Mouse (Mus musculus): ENCODE results near the gene Gucd1. TPM values are rescaled to one million over a fixed set of nuclear protein-coding genes. Genes with fewer than 3 reads are reported as not detected.
"Not testable (repeated sequence)": the region's sequence is repeated elsewhere in the genome, so short reads cannot be mapped to it uniquely, and the experiment has no call there.

The Gucd1 gene
- polyA plus RNA-seq, 1 experiment from 2014 or later, result 25.0 TPM

DNA sequence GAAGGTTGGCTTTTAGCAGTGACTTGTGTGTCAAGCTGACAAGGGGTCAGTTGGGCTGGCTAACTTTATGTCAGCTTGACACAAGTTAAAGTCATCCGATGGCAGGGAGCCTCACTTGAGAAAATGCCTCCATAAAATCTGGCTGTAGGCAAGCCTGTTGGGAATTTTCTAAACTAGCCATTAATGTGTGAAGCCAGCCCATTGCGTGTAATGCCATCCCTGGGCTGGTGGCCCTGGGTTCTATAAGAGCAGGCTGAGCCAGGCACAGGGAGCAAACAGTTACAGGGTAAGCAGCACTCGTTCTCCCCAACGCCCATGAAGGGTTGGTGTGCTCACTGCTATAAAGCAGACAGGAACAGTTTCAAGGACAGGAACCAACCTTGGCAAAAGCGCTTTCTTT is 35.5 kb downstream of the Gucd1 start:
- no peaks in the 10 kb centered on the region for H3K36me3 ChIP-seq
- 88% methylated on average over 5 of the region's 5 CpGs for WGBS
- no peaks in the 10 kb centered on the region for H3K9me3 ChIP-seq
- H3K4me1 ChIP-seq, result no peaks in the 10 kb centered on the region
- H3K27me3 ChIP-seq (replicated peaks), result no peaks in the 10 kb centered on the region
- H3K27ac ChIP-seq, result no peak overlapping the region
- H3K4me3 ChIP-seq, result no peak overlapping the region
- no peak overlapping the region for H3K9ac ChIP-seq
- no peak for ATAC-seq (ENCODE audit: low FRiP score, low read depth)
- H3K4me2 ChIP-seq (replicated peaks), result no peak overlapping the region

DNA sequence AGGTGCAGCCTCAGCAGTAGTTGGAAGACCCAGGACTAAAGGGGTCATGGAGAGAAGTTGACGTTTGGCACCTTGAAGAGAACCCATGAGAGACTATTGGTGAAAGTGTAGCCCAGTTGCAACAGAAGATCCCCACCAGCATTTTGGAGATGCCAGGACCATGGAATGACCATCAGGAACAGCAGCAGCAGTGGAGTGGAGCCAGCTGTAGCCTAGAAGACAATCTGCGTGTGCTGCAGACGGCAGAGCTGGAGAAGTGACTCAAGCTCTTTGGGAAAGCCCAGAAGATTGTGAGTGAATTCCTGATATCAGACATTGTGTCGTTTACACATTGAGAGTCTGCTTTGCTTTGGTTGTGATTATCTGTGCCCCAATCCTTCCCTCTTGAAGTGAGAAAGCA is 36.1 kb downstream of the Gucd1 start:
- Histone ChIP-seq H3K27me3 (replicated peaks) (no peaks in the 10 kb centered on the region), H3K4me2 (replicated peaks) (no peak overlapping the region), H3K9ac (no peak overlapping the region), H3K4me3 (no peak overlapping the region), H3K27ac (no peak overlapping the region), H3K36me3 (no peaks in the 10 kb centered on the region), H3K9me3 (no peaks in the 10 kb centered on the region), H3K4me1 (no peaks in the 10 kb centered on the region)
- WGBS, result 85% methylated on average over 4 of the region's 4 CpGs
- ATAC-seq (ENCODE audit: low FRiP score, low read depth), result no peak

DNA sequence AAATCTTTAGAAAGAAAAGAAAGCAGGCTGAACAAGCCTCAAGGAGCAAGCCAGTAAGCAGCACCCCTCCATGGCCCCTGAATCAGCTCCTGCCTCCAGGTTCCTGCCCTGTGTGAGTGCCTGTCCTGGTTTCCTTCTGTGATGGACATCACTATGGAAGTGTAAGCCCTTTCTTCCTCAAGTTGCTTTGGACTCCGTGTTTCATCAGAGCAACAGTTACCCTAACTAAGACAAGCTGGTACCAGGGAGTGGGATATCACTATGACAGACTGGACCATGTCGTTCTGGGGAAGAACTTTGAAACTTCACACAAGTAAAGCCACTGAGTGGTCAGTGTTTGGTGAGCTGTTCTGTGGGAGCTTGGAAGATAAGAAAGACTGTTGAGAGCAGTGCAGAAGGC is 37.8 kb downstream of the Gucd1 start:
- WGBS, result 88% methylated on average over 2 of the region's 2 CpGs
- H3K27ac ChIP-seq, result no peak overlapping the region
- no peaks in the 10 kb centered on the region for H3K27me3 ChIP-seq (replicated peaks)
- H3K9ac ChIP-seq, result no peak overlapping the region
- no peaks in the 10 kb centered on the region for H3K9me3 ChIP-seq
- no peak for ATAC-seq (ENCODE audit: low FRiP score, low read depth)
- H3K4me3 ChIP-seq, result no peak overlapping the region
- no peak overlapping the region for H3K4me2 ChIP-seq (replicated peaks)
- H3K36me3 ChIP-seq, result no peaks in the 10 kb centered on the region
- no peaks in the 10 kb centered on the region for H3K4me1 ChIP-seq

DNA sequence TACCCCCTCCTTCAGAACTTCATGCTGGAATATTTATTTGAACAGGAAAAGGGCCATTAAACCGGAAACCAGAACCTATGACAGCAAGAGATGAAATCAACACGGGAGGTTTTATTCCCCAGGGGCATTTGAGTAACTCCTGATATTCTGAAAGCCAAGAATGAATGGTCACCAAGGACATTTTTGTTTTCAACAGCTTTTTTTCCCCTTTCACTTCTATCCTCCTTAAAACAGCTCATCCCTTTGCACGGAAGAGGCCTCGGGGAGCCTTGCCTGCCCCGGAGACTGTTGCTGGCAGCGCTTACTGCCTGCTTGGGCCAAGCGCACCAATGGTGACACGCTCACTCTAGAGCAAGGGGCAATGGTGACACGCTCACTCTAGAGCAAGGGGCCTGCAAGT is 40.7 kb downstream of the Gucd1 start:
- WGBS, result 76% methylated on average over 9 of the region's 9 CpGs
- no peaks in the 10 kb centered on the region for H3K4me1 ChIP-seq
- no peak overlapping the region for H3K9ac ChIP-seq
- H3K4me2 ChIP-seq (replicated peaks), result no peak overlapping the region
- H3K4me3 ChIP-seq, result no peak overlapping the region
- H3K27ac ChIP-seq, result no peak overlapping the region
- no peaks in the 10 kb centered on the region for H3K27me3 ChIP-seq (replicated peaks)
- ATAC-seq (ENCODE audit: low FRiP score, low read depth), result no peak
- H3K9me3 ChIP-seq, result no peaks in the 10 kb centered on the region
- H3K36me3 ChIP-seq, result no peaks in the 10 kb centered on the region

DNA sequence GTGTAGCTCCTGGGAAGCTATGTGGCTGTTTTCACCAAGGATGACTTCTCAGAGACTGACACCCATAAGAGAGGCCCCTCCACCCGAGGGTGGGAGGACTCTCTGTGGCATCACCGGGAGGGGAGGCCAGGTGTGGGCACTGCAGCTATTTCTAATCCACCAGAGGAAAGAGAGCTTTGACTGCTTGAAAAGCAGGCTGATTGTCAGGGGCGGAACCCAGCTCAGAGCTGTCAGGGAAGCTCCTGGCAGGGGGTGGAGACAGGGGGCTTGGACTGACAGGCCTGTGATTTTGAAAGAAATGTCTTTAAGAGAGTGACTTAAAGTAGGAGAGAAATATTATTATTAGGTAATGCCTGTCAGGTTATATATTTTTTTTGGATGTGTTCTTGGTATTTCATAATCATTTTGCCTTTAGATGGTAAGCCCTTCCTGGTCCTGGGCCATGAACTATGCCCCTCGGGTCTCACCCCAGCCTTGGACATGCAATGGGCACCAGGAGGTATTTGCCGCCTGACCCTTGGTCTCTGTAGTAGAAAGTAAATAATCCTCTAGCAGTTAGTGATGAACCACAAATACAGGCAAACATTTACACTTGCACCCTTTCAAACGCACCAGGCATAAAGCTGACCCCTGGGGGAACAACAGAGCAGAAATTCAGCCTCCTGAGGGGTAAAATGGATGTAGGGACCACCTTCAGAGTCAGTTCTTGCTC is 42.5 kb downstream of the Gucd1 start:
- not testable (repeated sequence) for H3K9ac ChIP-seq; H3K4me3 ChIP-seq; H3K36me3 ChIP-seq; H3K9me3 ChIP-seq; H3K27me3 ChIP-seq (replicated peaks); H3K4me1 ChIP-seq; ATAC-seq (ENCODE audit: low FRiP score, low read depth); H3K27ac ChIP-seq; H3K4me2 ChIP-seq (replicated peaks)
- WGBS, result 42% methylated on average over 5 of the region's 6 CpGs

DNA sequence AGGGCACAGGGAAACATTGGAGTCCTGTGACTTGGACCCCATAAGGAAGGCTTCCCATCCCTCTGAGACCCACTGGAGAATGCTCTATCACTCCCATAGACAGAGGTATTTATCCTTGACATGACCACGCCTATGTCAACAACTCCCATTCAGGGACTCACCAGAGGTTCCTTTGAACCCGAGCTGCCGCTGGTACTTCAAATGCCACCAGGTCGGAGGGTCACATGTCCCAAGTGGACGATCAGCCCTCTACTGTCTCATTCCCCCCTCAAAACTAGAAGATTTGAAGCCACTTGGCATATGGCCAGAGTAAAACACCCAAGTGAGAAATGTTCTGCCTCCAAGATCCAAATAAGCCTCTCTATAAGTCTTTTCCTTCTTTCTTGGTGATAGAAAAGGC is 43.2 kb downstream of the Gucd1 start:
- Histone ChIP-seq H3K4me2 (replicated peaks) (no peak overlapping the region), H3K4me3 (no peak overlapping the region), H3K27me3 (replicated peaks) (no peaks in the 10 kb centered on the region), H3K4me1 (no peaks in the 10 kb centered on the region), H3K36me3 (no peaks in the 10 kb centered on the region), H3K9ac (no peak overlapping the region), H3K27ac (no peak overlapping the region), H3K9me3 (no peaks in the 10 kb centered on the region)
- ATAC-seq (ENCODE audit: low FRiP score, low read depth), result no peak
- WGBS, result 35% methylated on average over 5 of the region's 5 CpGs

DNA sequence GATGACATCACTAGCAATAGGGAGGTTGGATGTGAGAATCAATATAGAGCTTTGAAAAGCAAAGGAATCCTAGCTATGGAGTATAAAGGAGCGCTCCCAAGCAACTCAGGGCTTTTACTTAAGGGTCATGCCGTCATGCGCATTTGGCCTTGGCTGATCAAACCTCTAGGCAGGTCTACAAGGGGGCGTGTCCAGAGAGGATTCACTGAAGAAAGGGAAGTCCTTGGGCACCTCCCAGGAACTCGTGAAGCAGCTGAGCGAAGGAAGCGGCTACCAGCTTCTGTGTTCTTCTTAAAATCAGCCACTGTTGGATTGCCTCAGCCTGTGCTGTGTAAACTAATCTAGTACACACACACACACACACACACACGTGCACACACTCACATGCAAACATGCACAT is 44.4 kb downstream of the Gucd1 start:
- H3K9ac ChIP-seq, result no peak overlapping the region
- no peak overlapping the region for H3K4me2 ChIP-seq (replicated peaks)
- H3K4me3 ChIP-seq, result no peak overlapping the region
- no peak for ATAC-seq (ENCODE audit: low FRiP score, low read depth)
- no peak overlapping the region for H3K27ac ChIP-seq
- 83% methylated on average over 8 of the region's 8 CpGs for WGBS
- no peaks in the 10 kb centered on the region for H3K9me3 ChIP-seq
- no peaks in the 10 kb centered on the region for H3K27me3 ChIP-seq (replicated peaks)
- no peaks in the 10 kb centered on the region for H3K4me1 ChIP-seq
- H3K36me3 ChIP-seq, result no peaks in the 10 kb centered on the region

DNA sequence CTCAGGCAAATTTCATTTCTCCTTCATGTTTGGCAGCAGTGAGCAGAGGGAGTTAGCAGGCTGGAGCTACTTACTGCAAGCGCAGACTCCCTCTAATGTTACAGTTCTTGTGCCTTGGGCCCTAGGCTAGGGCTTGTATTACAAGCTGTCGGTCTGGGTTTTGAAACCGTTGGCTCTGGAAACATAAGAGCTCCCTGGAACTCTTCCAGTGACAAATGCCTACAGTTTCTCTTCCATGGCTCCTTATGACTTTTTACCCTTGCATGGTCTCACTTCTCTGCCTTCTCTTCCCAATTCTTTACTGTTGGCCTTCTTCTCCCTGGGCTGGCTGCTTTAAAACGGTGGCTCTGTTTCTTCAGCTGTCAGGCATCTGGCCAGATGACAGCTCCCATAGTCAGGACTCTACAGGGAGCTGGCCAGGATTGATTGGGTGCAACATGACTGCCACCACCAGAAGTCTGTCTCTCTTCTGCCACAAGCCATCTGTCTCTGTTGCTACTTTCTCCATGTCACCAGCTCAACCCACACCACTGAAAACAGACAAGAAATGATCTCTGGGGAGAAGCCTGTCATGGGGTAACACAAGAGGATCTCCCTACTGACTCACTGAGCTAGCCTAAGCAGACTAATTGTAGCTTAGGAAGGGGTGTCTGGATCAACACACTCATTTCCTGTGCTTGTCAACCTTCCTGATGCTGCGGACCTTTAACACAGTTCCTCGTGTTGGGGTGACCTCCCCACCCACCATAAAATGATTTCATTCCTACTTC is 51.8 kb downstream of the Gucd1 start:
- Histone ChIP-seq H3K4me1 (peaks cover 5% of the 10 kb centered on the region; the same call in 1 of the 2 replicates), H3K9ac (no peak overlapping the region), H3K27me3 (replicated peaks) (no peaks in the 10 kb centered on the region), H3K4me3 (no peak overlapping the region), H3K27ac (no peak overlapping the region), H3K36me3 (no peaks in the 10 kb centered on the region), H3K9me3 (no peaks in the 10 kb centered on the region), H3K4me2 (replicated peaks) (no peak overlapping the region)
- no peak for ATAC-seq (ENCODE audit: low FRiP score, low read depth)
- WGBS, result 71% methylated on average over 6 of the region's 6 CpGs

DNA sequence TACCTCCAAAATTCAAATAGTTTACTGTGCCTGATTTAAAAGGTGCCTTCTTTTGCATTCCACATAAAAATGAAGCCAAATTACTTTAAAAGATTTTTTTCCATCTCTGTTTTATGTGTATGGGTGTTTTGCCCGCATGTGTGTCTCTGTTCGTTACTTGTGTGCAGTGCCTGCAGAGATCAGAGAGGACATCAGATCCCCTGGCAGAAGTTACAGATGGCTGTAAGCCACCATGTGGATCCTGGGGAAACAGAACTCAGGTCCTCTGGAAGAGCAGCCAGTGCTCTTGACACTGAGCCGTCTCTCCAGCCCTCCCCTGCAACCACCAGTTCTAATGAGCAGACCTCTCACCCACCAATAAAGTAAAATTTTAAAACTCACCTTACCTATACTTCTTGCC is 55.0 kb downstream of the Gucd1 start:
- 85% methylated on average over 3 of the region's 3 CpGs for WGBS
- ATAC-seq (ENCODE audit: low FRiP score, low read depth), result no peak

DNA sequence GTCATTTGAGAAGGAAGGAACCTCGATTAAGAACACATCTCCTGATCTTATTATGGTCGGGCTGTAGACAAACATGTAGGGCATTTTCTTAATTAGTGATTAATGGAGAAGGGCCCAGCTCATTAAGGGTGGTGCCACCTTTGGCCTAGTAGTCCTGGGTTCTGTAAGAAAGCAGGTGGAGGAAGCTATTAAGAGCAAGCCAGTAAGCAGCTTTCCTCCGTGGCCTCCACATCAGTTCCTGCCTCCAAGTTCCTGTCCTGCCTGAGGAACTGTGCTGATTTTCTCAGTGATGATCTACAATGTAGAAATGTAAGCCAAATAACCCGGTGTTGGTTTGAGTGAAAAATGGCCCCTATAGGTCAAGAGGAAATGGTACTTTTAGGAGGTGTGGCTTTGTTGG is 59.4 kb downstream of the Gucd1 start:
- Histone ChIP-seq H3K9me3 (no peaks in the 10 kb centered on the region), H3K4me1 (no peaks in the 10 kb centered on the region), H3K4me3 (no peak overlapping the region), H3K27me3 (replicated peaks) (no peaks in the 10 kb centered on the region), H3K9ac (no peak overlapping the region), H3K36me3 (no peaks in the 10 kb centered on the region), H3K27ac (no peak overlapping the region), H3K4me2 (replicated peaks) (no peak overlapping the region)
- ATAC-seq (ENCODE audit: low FRiP score, low read depth), result no peak
- 93% methylated on average over 4 of the region's 4 CpGs for WGBS

More for the DNA sequence above, 55.0 kb downstream of the Gucd1 start:
- Histone ChIP-seq H3K4me1 (peaks cover 5% of the 10 kb centered on the region; the same call in 1 of the 2 replicates), H3K27ac (no peak overlapping the region), H3K4me3 (no peak overlapping the region), H3K4me2 (replicated peaks) (no peak overlapping the region), H3K36me3 (no peaks in the 10 kb centered on the region), H3K27me3 (replicated peaks) (no peaks in the 10 kb centered on the region), H3K9me3 (no peaks in the 10 kb centered on the region), H3K9ac (no peak overlapping the region)

DNA sequence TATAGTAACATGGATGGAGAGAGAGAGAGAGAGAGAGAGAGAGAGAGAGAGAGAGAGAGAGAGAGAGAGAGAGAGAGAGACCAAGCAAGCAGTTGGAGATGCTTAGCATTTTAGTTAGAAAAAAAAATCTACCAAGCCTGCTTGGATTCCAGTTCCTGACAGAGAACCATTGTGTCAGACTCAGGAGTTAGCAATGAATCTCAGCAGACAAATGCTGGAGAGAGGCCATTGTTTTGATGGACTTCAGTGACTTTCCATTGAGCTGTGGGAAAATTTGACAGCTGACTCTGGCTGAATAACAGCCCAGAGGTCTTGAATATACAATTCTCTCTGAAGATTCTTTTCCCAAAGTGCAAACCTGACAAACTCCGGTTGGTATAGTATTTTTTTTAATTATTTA is 59.9 kb downstream of the Gucd1 start:
- Histone ChIP-seq H3K27me3 (replicated peaks) (no peaks in the 10 kb centered on the region), H3K4me3 (no peak overlapping the region), H3K36me3 (no peaks in the 10 kb centered on the region), H3K4me1 (no peaks in the 10 kb centered on the region), H3K4me2 (replicated peaks) (no peak overlapping the region), H3K9ac (no peak overlapping the region), H3K27ac (no peak overlapping the region), H3K9me3 (no peaks in the 10 kb centered on the region)
- no peak for ATAC-seq (ENCODE audit: low FRiP score, low read depth)
- 82% methylated on average over 1 of the region's 1 CpGs for WGBS

DNA sequence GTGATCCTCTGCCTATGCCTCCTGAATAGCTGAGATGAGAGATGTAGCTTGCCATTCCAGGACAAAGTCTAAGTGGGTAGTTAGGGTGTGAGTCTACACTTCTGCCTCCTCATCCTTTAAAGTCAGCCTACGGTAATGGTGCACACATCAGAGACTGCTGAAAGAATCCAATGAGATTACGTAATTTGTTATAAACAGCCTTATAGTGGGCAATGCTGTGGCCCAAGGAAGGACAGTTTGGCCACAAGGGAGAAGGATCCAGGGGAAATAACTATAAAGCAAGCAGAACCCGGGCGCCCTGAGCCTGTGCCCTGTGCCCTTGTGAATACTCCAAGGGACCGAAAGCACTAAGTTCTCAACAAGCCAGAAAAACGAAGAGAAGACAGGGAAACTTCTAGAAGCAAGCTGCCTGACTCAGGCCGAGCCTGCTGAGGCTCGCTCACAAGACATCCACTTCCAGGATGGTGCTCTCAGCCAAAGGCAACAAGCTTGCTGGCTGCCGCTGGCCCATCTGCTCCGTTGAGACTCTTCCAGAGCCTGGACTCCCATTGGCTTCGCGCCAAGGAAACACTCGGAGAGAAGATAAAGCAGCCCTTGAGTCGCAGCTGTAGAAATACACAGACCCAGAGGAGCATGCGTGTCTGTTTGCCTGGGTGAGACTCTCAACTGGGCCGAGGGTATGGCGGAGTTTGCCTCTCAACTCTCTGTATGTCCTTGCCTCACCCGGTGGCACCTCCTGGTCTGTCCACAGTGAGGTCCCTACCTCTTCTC is 61.5 kb downstream of the Gucd1 start:
- not testable (repeated sequence) for H3K27me3 ChIP-seq (replicated peaks); H3K4me1 ChIP-seq; H3K27ac ChIP-seq; H3K4me3 ChIP-seq; H3K9ac ChIP-seq; ATAC-seq (ENCODE audit: low FRiP score, low read depth); H3K4me2 ChIP-seq (replicated peaks); H3K36me3 ChIP-seq; H3K9me3 ChIP-seq
- 86% methylated on average over 14 of the region's 18 CpGs for WGBS

Data from neural tube, embryonic 12.5 days (tissue).